Mouse (Mus musculus): ENCODE measurements at regions not wholly inside any gene's neighbourhood (a gene's known extent, or its start where the extent isn't known, plus 50 kb on each side); places are given as distances from the start of the nearest gene placed in this dataset.
"Not testable (repeated sequence)": the region's sequence is repeated elsewhere in the genome, so short reads cannot be mapped to it uniquely, and the experiment has no call there.

DNA sequence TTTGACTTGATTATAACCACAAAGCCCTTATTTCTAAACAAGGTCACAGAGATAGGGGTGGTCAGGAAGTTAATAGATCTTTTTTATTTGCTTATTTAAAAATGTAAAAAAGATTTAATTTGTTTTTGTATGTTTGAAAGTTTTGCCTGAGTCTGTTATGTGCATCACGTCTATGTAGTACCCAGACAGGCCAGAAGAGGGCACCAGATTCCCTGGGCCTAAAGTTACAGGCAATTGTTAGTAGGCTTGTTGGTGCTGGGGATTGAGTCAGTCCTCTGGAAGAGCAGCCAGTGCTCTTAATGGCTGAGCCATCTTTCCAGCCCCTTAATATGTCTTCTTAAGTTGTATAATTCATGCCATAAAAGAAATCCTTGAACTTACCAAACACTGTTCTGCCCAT lies 211.5 kb upstream of the 1700012A03Rik start:
- no peak overlapping the region for H3K27ac ChIP-seq
- no peak overlapping the region for H3K4me3 ChIP-seq
- no peaks in the 10 kb centered on the region for H3K36me3 ChIP-seq
- 61% methylated on average over 1 of the region's 1 CpGs for WGBS
- H3K9ac ChIP-seq: no peak overlapping the region
- H3K9me3 ChIP-seq: no peaks in the 10 kb centered on the region
- no peaks in the 10 kb centered on the region for H3K27me3 ChIP-seq
- H3K4me2 ChIP-seq: no peak overlapping the region
- no peaks in the 10 kb centered on the region for H3K4me1 ChIP-seq
- no peak for ATAC-seq (ENCODE audit: borderline replicate concordance, extremely low read depth, low FRiP score, low TSS enrichment)

DNA sequence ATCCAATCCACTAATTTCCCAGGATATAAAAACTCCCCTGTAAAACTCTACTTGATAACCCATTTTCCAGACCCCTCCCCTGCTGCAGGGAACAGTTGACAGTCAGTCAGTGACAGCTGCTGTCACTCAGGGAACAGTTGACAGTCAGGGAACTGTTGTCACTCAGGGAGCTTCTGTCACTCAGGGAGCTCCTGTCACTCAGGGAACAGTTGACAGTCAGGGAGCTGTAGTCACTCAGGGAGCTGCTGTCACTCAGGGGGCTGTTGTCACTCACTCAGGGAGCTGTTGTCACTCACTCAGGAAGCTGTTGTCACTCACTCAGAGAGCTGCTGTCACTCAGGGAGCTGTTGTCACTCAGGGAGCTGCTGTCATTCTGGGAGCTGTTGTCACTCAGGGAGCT lies 214.3 kb upstream of the 1700012A03Rik start:
- no peak overlapping the region for H3K9ac ChIP-seq
- ATAC-seq (ENCODE audit: borderline replicate concordance, extremely low read depth, low FRiP score, low TSS enrichment): no peak
- no peak overlapping the region for H3K4me2 ChIP-seq
- no peaks in the 10 kb centered on the region for H3K9me3 ChIP-seq
- H3K27ac ChIP-seq: no peak overlapping the region
- H3K4me3 ChIP-seq: no peak overlapping the region
- H3K4me1 ChIP-seq: no peaks in the 10 kb centered on the region
- no peaks in the 10 kb centered on the region for H3K27me3 ChIP-seq
- H3K36me3 ChIP-seq: no peaks in the 10 kb centered on the region

DNA sequence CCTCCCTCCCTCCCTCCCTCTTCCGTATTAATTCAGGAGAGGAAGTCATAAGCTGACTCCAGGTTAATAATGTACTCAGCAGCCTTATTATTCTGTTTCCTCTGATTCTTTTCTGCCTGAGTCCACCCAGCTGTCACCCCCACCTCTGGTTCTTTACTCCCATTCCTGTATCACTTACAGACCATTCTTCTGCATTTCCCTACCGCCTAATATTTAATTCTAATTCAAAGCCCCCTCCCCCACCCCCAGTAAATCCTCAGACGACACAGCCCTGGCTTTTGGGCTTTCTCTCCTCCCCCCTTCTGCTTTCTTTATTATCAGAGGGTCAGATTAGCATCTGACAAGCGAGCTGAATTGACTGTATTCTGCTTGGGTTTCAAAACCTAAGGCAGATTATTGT lies 215.5 kb upstream of the 1700012A03Rik start:
- 14% methylated on average over 3 of the region's 4 CpGs for WGBS
- Histone ChIP-seq H3K27me3 (no peaks in the 10 kb centered on the region), H3K4me1 (no peaks in the 10 kb centered on the region), H3K4me3 (no peak overlapping the region), H3K9ac (no peak overlapping the region), H3K27ac (no peak overlapping the region), H3K9me3 (no peaks in the 10 kb centered on the region), H3K4me2 (no peak overlapping the region), H3K36me3 (no peaks in the 10 kb centered on the region)
- ATAC-seq (ENCODE audit: borderline replicate concordance, extremely low read depth, low FRiP score, low TSS enrichment): no peak

DNA sequence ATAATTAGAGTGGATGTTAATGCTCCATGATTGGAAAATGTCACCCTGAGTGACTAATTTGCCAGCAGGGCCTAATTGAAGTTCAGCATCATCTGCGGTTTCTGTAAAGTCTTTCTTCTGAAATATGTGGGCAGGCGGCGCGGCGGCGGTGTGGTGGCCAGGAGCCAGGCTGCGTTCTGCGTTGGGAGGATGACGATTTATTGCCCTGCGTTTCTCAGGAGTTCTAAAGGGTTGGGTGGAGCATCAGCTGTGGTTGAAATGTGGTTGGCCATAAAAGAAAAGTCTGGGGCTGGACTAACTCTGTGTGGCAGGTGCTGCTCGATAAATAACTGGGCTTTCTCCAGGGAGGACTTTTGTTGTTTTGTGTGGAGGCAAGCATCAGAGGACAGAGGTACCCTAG lies 219.4 kb upstream of the 1700012A03Rik start:
- no peaks in the 10 kb centered on the region for H3K4me1 ChIP-seq
- no peak overlapping the region for H3K9ac ChIP-seq
- no peak overlapping the region for H3K27ac ChIP-seq
- no peak overlapping the region for H3K4me3 ChIP-seq
- no peaks in the 10 kb centered on the region for H3K27me3 ChIP-seq
- H3K36me3 ChIP-seq: no peaks in the 10 kb centered on the region
- WGBS: 80% methylated on average over 11 of the region's 11 CpGs
- H3K4me2 ChIP-seq: no peak overlapping the region
- no peaks in the 10 kb centered on the region for H3K9me3 ChIP-seq
- ATAC-seq (ENCODE audit: borderline replicate concordance, extremely low read depth, low FRiP score, low TSS enrichment): no peak

DNA sequence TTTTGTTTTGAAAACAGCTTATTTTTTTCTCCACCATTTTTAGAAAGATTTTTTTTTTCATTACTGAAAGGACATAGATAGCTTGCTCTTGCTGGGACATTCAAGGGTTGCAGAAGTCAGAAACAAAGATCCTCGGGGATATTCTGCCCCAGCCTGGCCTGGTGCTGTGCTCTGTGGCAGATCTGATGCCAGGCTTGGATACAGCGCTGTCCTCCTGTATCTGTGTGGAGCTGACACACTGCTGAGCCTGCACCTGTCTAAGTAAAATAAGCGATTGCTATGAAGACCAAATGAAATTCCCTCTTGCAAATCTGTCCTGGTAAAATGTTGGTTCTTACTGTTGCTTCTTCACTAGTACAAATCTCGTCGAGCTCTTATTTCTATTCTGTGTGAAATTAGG lies 226.4 kb upstream of the 1700012A03Rik start:
- H3K9ac ChIP-seq: no peak overlapping the region
- no peaks in the 10 kb centered on the region for H3K9me3 ChIP-seq
- no peak overlapping the region for H3K4me3 ChIP-seq
- no peaks in the 10 kb centered on the region for H3K4me1 ChIP-seq
- 78% methylated on average over 5 of the region's 5 CpGs for WGBS
- no peak for ATAC-seq (ENCODE audit: borderline replicate concordance, extremely low read depth, low FRiP score, low TSS enrichment)
- no peaks in the 10 kb centered on the region for H3K36me3 ChIP-seq
- H3K27ac ChIP-seq: no peak overlapping the region
- no peak overlapping the region for H3K4me2 ChIP-seq
- H3K27me3 ChIP-seq: no peaks in the 10 kb centered on the region

DNA sequence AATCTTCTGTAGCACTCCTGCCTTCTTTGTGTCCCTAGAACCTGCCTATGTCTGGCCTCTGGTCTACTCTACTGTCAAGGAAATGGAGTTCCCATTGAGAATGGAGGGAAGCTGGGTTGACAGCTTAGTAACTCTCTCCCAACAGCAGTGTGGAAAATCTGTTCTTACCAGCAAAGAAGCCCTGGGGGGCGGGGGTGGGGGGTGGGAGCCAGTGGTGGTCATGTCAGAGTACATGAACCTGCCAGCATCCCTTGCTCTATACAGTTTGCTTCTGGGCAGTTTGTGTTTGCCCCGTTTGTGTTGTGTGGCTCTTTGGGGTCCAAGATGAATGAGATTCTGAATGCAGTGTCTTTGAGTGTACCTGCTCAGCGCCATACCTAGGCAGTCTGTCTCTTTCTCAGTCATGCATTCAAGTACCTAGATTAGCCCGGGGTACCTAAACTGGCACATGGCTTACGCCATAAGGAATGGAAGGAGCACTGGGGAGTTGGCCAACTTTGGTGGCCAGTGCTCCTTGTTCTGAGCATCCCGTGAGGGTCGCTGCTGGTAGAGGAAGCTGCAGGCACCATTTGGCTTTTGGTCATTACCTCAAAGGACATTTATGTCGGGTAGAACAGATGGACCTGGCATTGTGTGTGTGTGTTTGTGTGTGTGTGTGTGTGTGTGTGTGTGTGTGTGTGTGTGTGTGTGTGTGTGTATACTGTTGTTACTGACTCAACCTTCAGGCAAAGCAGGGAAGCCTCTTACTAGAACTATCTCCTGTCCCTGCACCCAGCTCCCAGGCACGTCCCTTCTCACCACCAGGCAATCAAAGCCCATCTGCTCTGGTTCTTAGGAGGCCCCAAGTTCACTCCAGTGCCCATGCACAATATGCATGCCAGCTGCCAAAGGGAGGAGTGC lies 227.6 kb upstream of the 1700012A03Rik start:
- Histone ChIP-seq H3K27ac (no peak overlapping the region), H3K4me2 (no peak overlapping the region), H3K9me3 (no peaks in the 10 kb centered on the region), H3K9ac (no peak overlapping the region), H3K4me1 (no peaks in the 10 kb centered on the region), H3K36me3 (no peaks in the 10 kb centered on the region), H3K4me3 (no peak overlapping the region), H3K27me3 (no peaks in the 10 kb centered on the region)
- no peak for ATAC-seq (ENCODE audit: borderline replicate concordance, extremely low read depth, low FRiP score, low TSS enrichment)
- 73% methylated on average over 9 of the region's 9 CpGs for WGBS

DNA sequence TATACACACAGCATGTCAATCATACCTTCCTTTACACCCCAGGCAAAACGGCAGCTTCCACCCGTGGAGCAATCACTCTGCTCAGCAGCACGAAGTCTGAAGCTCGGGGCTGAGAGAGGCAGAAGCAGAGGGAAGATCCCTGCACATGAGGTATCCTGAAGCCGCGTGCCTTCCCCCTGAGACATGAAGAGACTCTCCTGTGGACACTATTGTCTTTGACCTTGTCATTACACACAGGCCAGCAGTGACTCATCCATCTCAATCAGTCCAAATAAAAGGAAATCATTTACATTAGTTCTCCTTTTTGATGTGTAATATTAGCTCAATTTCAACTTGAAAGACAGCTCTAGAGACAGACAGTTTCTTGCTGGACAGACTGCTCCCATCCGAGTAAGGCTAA lies 228.4 kb upstream of the 1700012A03Rik start:
- Histone ChIP-seq H3K9me3 (no peaks in the 10 kb centered on the region), H3K27me3 (no peaks in the 10 kb centered on the region), H3K27ac (no peak overlapping the region), H3K9ac (no peak overlapping the region), H3K4me1 (no peaks in the 10 kb centered on the region), H3K4me2 (no peak overlapping the region), H3K4me3 (no peak overlapping the region), H3K36me3 (no peaks in the 10 kb centered on the region)
- no peak for ATAC-seq (ENCODE audit: borderline replicate concordance, extremely low read depth, low FRiP score, low TSS enrichment)
- WGBS: 54% methylated on average over 7 of the region's 7 CpGs

DNA sequence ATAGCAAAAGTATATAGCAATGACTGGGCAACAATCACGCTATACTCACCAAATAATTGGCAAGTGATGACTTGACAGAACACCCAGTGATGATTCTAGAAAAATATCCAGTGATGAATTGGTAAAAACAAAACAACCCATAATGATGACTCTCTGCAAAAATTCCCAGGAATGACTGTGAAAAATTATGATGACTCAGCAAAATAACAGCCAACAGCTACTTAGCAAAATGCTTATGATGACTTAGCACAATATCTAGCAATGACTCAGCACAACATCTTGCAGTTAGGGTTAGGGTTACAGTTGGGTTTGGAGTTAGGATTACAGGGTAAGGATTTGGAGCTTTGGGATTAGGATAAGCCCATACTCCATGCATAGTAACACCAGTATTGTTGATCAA lies 232.4 kb upstream of the 1700012A03Rik start:
- Histone ChIP-seq H3K4me3 (no peak overlapping the region), H3K9me3 (no peaks in the 10 kb centered on the region), H3K27ac (no peak overlapping the region), H3K36me3 (no peaks in the 10 kb centered on the region), H3K4me1 (no peaks in the 10 kb centered on the region), H3K4me2 (no peak overlapping the region), H3K9ac (no peak overlapping the region), H3K27me3 (no peaks in the 10 kb centered on the region)
- no peak for ATAC-seq (ENCODE audit: borderline replicate concordance, extremely low read depth, low FRiP score, low TSS enrichment)
- WGBS: 93% methylated on average over 1 of the region's 1 CpGs

DNA sequence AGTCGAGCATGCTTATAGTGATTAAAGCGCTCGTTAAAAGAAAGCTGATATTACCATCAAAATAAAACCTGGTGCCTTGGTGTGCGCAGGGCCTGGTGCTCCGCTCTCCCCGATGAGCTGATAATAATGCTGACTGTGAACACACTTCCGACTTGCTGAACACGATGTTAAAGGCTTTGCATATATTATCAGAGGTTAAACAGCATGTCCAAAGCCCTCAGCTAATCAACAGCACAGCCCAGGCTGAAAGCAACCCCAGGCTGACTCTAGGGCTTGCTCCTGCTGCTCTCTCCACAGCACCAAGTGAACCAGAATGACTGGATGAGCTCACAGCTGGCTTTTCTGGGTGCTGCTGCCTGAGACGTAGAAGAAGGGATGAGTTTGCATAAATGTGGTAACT lies 238.2 kb upstream of the 1700012A03Rik start:
- Histone ChIP-seq H3K27ac (no peak overlapping the region), H3K27me3 (no peaks in the 10 kb centered on the region), H3K9ac (no peak overlapping the region), H3K36me3 (no peaks in the 10 kb centered on the region), H3K9me3 (no peaks in the 10 kb centered on the region), H3K4me1 (no peaks in the 10 kb centered on the region), H3K4me2 (no peak overlapping the region), H3K4me3 (no peak overlapping the region)
- 66% methylated on average over 9 of the region's 9 CpGs for WGBS
- no peak for ATAC-seq (ENCODE audit: borderline replicate concordance, extremely low read depth, low FRiP score, low TSS enrichment)

DNA sequence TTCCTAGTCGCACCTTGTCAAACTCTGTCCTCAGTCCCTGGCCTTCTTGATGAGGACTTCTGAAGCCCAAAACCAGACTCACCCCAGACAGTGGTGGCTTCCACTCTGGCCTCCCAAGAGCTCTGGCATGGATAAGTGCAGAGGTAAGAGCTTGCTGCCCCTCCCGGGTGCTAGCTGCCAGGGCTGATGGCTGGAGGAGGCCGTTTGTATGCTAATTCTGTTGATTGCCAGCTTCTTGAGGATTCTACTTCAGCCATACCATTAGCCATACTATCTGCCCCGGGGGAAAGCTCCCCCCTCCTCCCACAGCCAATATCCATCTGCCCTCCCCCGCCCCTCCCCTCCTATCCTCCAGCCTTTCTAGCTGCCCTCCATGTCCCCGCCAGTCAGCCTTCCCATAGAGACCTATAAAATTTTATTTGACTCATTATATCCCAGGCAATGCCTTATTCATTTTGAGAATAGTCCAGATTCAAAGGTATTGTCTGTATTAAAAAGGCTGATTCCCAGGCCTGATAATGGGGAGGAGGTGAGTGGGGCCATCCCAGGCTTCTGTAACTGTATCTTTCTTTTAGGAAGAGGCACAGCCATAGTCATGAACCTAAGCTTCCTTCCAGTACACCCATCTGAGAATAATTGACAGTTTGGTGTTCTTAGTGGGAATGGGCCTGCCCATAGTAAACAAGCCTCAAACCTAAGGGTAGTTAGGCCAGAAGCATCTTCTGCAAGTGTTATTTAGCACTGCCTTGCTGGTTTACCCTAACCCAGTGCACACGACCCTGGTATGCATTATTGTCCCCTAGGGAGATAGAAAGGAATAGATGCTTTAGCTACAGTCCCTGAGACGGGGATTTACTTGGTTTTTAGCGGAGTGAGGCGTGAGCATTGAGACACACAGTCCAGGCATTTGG lies 239.2 kb upstream of the 1700012A03Rik start:
- 56% methylated on average over 10 of the region's 10 CpGs for WGBS

DNA sequence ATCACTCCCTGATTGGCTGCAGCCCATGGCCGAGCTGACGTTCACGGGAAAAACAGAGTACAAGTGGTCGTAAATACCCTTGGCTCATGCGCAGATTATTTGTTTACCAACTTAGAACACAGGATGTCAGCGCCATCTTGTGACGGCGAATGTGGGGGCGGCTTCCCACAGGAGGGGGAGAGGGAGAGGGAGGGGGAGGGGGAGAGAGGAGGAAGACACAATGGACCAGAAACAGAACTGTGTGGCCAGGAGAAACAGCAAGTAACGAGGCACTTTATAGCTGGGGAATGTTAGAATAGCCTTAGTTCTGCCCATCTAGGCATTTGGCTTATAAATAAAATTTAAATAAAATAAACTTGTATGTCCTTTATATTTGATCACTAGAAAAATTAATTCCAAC lies 240.7 kb upstream of the Podxl start:
- H3K4me3 ChIP-seq; H3K4me2 ChIP-seq; H3K9me3 ChIP-seq; H3K4me1 ChIP-seq; ATAC-seq (ENCODE audit: borderline replicate concordance, extremely low read depth, low FRiP score, low TSS enrichment); H3K36me3 ChIP-seq; H3K27me3 ChIP-seq; H3K9ac ChIP-seq; H3K27ac ChIP-seq: not testable (repeated sequence)
- 82% methylated on average over 5 of the region's 10 CpGs for WGBS

More for the DNA sequence above, 239.2 kb upstream of the 1700012A03Rik start:
- Histone ChIP-seq H3K9ac (no peak overlapping the region), H3K4me3 (no peak overlapping the region), H3K4me2 (no peak overlapping the region), H3K27me3 (no peaks in the 10 kb centered on the region), H3K36me3 (no peaks in the 10 kb centered on the region), H3K27ac (no peak overlapping the region), H3K9me3 (no peaks in the 10 kb centered on the region), H3K4me1 (no peaks in the 10 kb centered on the region)
- no peak for ATAC-seq (ENCODE audit: borderline replicate concordance, extremely low read depth, low FRiP score, low TSS enrichment)

DNA sequence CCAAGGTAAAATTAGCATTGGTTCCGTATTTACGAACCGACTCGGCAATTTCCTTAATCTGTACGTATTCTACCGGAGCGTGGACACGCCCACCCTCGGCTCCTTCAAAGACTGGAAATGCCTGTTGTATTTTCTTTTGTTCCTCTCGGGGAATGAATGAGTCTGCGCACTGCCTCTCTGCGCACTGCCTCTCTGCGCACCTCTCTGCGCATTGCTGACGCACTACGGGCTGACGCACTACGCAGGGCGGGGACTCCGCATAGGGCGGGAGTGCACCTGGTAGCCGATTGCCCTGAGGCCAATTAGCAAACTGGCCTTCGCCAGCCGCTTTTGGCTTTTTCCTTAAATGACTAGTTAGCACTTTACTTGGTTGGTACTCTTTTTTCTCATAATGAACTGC lies 239.4 kb upstream of the Podxl start:
- not testable (repeated sequence) for H3K4me2 ChIP-seq; H3K9ac ChIP-seq; H3K4me1 ChIP-seq; H3K27me3 ChIP-seq; H3K27ac ChIP-seq; H3K36me3 ChIP-seq; H3K4me3 ChIP-seq; ATAC-seq (ENCODE audit: borderline replicate concordance, extremely low read depth, low FRiP score, low TSS enrichment); H3K9me3 ChIP-seq
- 84% methylated on average over 13 of the region's 24 CpGs for WGBS
